Mouse (Mus musculus): ENCODE measurements at regions not wholly inside any gene's neighbourhood (a gene's known extent, or its start where the extent isn't known, plus 50 kb on each side); places are given as distances from the start of the nearest gene placed in this dataset.
A peak's percentile ranks its signal among the peaks of the same experiment; 100 is the strongest.

GRCm38 (mm10) chr9:117873172-117873571 lies 167.1 kb upstream of the Azi2 start:
- H3K9ac ChIP-seq (ENCODE audit: low read length), result peak overlapping the region; percentile 80
- H3K4me2 ChIP-seq (ENCODE audit: low read length), result peak overlapping the region; percentile 91
- H3K27ac ChIP-seq (ENCODE audit: low read depth, low read length), result no peak overlapping the region
- H3K27me3 ChIP-seq (replicated peaks; ENCODE audit: control insufficient read depth, insufficient read depth, low read length), result no peaks in the 10 kb centered on the region
- peak overlapping the region; percentile 64 for H3K4me3 ChIP-seq (ENCODE audit: low read depth, low read length)
- no peak for DNase-seq (ENCODE audit: low spot score)
- H3K36me3 ChIP-seq (ENCODE audit: control insufficient read depth, insufficient read depth, low read length), result no peaks in the 10 kb centered on the region
- 29% methylated on average over 8 of the region's 8 CpGs for WGBS
- no peaks in the 10 kb centered on the region for H3K9me3 ChIP-seq (replicated peaks; ENCODE audit: control insufficient read depth, low read length)
- ATAC-seq, result peak; percentile 6; the same call in 1 of the 2 replicates
- H3K4me1 ChIP-seq (ENCODE audit: control insufficient read depth, insufficient read depth, low read length), result peaks cover 11% of the 10 kb centered on the region

GRCm38 (mm10) chr9:117872387-117873081 lies 167.8 kb upstream of the Azi2 start:
- peak; percentile 78 for DNase-seq (ENCODE audit: low spot score)
- Histone ChIP-seq H3K27me3 (replicated peaks; ENCODE audit: control insufficient read depth, insufficient read depth, low read length) (no peaks in the 10 kb centered on the region), H3K27ac (ENCODE audit: low read depth, low read length) (peak overlapping the region; percentile 66; the same call in 1 of the 2 replicates), H3K4me1 (ENCODE audit: control insufficient read depth, insufficient read depth, low read length) (peaks cover 11% of the 10 kb centered on the region), H3K36me3 (ENCODE audit: control insufficient read depth, insufficient read depth, low read length) (no peaks in the 10 kb centered on the region), H3K4me2 (ENCODE audit: low read length) (peak overlapping the region; percentile 91), H3K9ac (ENCODE audit: low read length) (peak overlapping the region; percentile 80), H3K9me3 (replicated peaks; ENCODE audit: control insufficient read depth, low read length) (no peaks in the 10 kb centered on the region), H3K4me3 (ENCODE audit: low read depth, low read length) (peak overlapping the region; percentile 64)
- WGBS, result 0% methylated on average over 67 of the region's 70 CpGs
- ATAC-seq, result peak; percentile 90

GRCm38 (mm10) chr9:117872021-117872386 lies 168.3 kb upstream of the Azi2 start:
- ATAC-seq (peak; percentile 54), DNase-seq (ENCODE audit: low spot score) (peak; percentile 51)
- WGBS, result 0% methylated on average over 15 of the region's 15 CpGs
- Histone ChIP-seq H3K36me3 (ENCODE audit: control insufficient read depth, insufficient read depth, low read length) (no peaks in the 10 kb centered on the region), H3K4me1 (ENCODE audit: control insufficient read depth, insufficient read depth, low read length) (peaks cover 11% of the 10 kb centered on the region), H3K4me3 (ENCODE audit: low read depth, low read length) (peak overlapping the region; percentile 64), H3K27me3 (replicated peaks; ENCODE audit: control insufficient read depth, insufficient read depth, low read length) (no peaks in the 10 kb centered on the region), H3K4me2 (ENCODE audit: low read length) (peak overlapping the region; percentile 91), H3K27ac (ENCODE audit: low read depth, low read length) (no peak overlapping the region), H3K9ac (ENCODE audit: low read length) (peak overlapping the region; percentile 80), H3K9me3 (replicated peaks; ENCODE audit: control insufficient read depth, low read length) (no peaks in the 10 kb centered on the region)

- 9% methylated on average over 11 of the region's 11 CpGs for WGBS
- Histone ChIP-seq H3K9me3 (replicated peaks; ENCODE audit: control insufficient read depth, low read length) (no peaks in the 10 kb centered on the region), H3K4me1 (ENCODE audit: control insufficient read depth, insufficient read depth, low read length) (peaks cover 11% of the 10 kb centered on the region), H3K4me3 (ENCODE audit: low read depth, low read length) (peak overlapping the region; percentile 64; the same call in 1 of the 2 replicates), H3K9ac (ENCODE audit: low read length) (0 out of 2 replicates have a peak overlapping the region, but pooled peaks have one; percentile 1), H3K4me2 (ENCODE audit: low read length) (peak overlapping the region; percentile 91), H3K27me3 (replicated peaks; ENCODE audit: control insufficient read depth, insufficient read depth, low read length) (no peaks in the 10 kb centered on the region), H3K36me3 (ENCODE audit: control insufficient read depth, insufficient read depth, low read length) (no peaks in the 10 kb centered on the region), H3K27ac (ENCODE audit: low read depth, low read length) (no peak overlapping the region)
- DNase-seq (ENCODE audit: low spot score) (peak; percentile 71), ATAC-seq (peak; percentile 33)
Observed at GRCm38 (mm10) chr9:117870616-117871015, 169.7 kb upstream of the Azi2 start.

GRCm38 (mm10) chr9:117863944-117864343 lies 176.4 kb upstream of the Azi2 start:
- ATAC-seq (no peak), DNase-seq (ENCODE audit: low spot score) (no peak)
- H3K4me3 ChIP-seq (ENCODE audit: low read depth, low read length), result no peak overlapping the region
- H3K27me3 ChIP-seq (replicated peaks; ENCODE audit: control insufficient read depth, insufficient read depth, low read length), result no peaks in the 10 kb centered on the region
- no peaks in the 10 kb centered on the region for H3K36me3 ChIP-seq (ENCODE audit: control insufficient read depth, insufficient read depth, low read length)
- WGBS, result 94% methylated on average over 3 of the region's 3 CpGs
- no peak overlapping the region for H3K27ac ChIP-seq (ENCODE audit: low read depth, low read length)
- H3K9ac ChIP-seq (ENCODE audit: low read length), result no peak overlapping the region
- no peaks in the 10 kb centered on the region for H3K4me1 ChIP-seq (ENCODE audit: control insufficient read depth, insufficient read depth, low read length)
- H3K4me2 ChIP-seq (ENCODE audit: low read length), result no peak overlapping the region
- no peaks in the 10 kb centered on the region for H3K9me3 ChIP-seq (replicated peaks; ENCODE audit: control insufficient read depth, low read length)

GRCm38 (mm10) chr9:117863318-117863717 lies 177.0 kb upstream of the Azi2 start:
- ATAC-seq (no peak), DNase-seq (ENCODE audit: low spot score) (no peak)
- Histone ChIP-seq H3K4me3 (ENCODE audit: low read depth, low read length) (no peak overlapping the region), H3K4me1 (ENCODE audit: control insufficient read depth, insufficient read depth, low read length) (no peaks in the 10 kb centered on the region), H3K36me3 (ENCODE audit: control insufficient read depth, insufficient read depth, low read length) (no peaks in the 10 kb centered on the region), H3K27me3 (replicated peaks; ENCODE audit: control insufficient read depth, insufficient read depth, low read length) (no peaks in the 10 kb centered on the region), H3K9me3 (replicated peaks; ENCODE audit: control insufficient read depth, low read length) (no peaks in the 10 kb centered on the region), H3K9ac (ENCODE audit: low read length) (no peak overlapping the region), H3K27ac (ENCODE audit: low read depth, low read length) (no peak overlapping the region), H3K4me2 (ENCODE audit: low read length) (no peak overlapping the region)
- WGBS, result 86% methylated on average over 6 of the region's 6 CpGs

GRCm38 (mm10) chr9:117859580-117860045 lies 180.7 kb upstream of the Azi2 start:
- no peak for DNase-seq (ENCODE audit: low spot score)
- no peaks in the 10 kb centered on the region for H3K4me1 ChIP-seq (ENCODE audit: control insufficient read depth, insufficient read depth, low read length)
- no peak for ATAC-seq
- H3K9me3 ChIP-seq (replicated peaks; ENCODE audit: control insufficient read depth, low read length), result no peaks in the 10 kb centered on the region
- WGBS, result 80% methylated on average over 16 of the region's 16 CpGs
- no peaks in the 10 kb centered on the region for H3K36me3 ChIP-seq (ENCODE audit: control insufficient read depth, insufficient read depth, low read length)
- no peak overlapping the region for H3K4me3 ChIP-seq (ENCODE audit: low read depth, low read length)
- H3K27me3 ChIP-seq (replicated peaks; ENCODE audit: control insufficient read depth, insufficient read depth, low read length), result no peaks in the 10 kb centered on the region
- no peak overlapping the region for H3K9ac ChIP-seq (ENCODE audit: low read length)
- no peak overlapping the region for H3K27ac ChIP-seq (ENCODE audit: low read depth, low read length)
- no peak overlapping the region for H3K4me2 ChIP-seq (ENCODE audit: low read length)

- 55% methylated on average over 4 of the region's 4 CpGs for WGBS
- H3K9me3 ChIP-seq (replicated peaks; ENCODE audit: control insufficient read depth, low read length), result no peaks in the 10 kb centered on the region
- H3K4me1 ChIP-seq (ENCODE audit: control insufficient read depth, insufficient read depth, low read length), result no peaks in the 10 kb centered on the region
- H3K4me2 ChIP-seq (ENCODE audit: low read length), result no peak overlapping the region
- H3K36me3 ChIP-seq (ENCODE audit: control insufficient read depth, insufficient read depth, low read length), result no peaks in the 10 kb centered on the region
- DNase-seq (ENCODE audit: low spot score) (no peak), ATAC-seq (no peak)
- H3K4me3 ChIP-seq (ENCODE audit: low read depth, low read length), result no peak overlapping the region
- no peak overlapping the region for H3K27ac ChIP-seq (ENCODE audit: low read depth, low read length)
- H3K27me3 ChIP-seq (replicated peaks; ENCODE audit: control insufficient read depth, insufficient read depth, low read length), result no peaks in the 10 kb centered on the region
- H3K9ac ChIP-seq (ENCODE audit: low read length), result no peak overlapping the region
Observed at GRCm38 (mm10) chr9:117843531-117843930, 196.8 kb upstream of the Azi2 start.

GRCm38 (mm10) chr9:117836696-117837380 lies 203.5 kb upstream of the Azi2 start:
- peak overlapping the region; percentile 28; the same call in 1 of the 2 replicates for H3K4me2 ChIP-seq (ENCODE audit: low read length)
- peak; percentile 55; the same call in 1 of the 2 replicates for ATAC-seq
- peak; percentile 47 for DNase-seq (ENCODE audit: low spot score)

More at GRCm38 (mm10) chr9:117836696-117837380, 203.5 kb upstream of the Azi2 start:
- no peak overlapping the region for H3K4me3 ChIP-seq (ENCODE audit: low read depth, low read length)
- no peaks in the 10 kb centered on the region for H3K9me3 ChIP-seq (replicated peaks; ENCODE audit: control insufficient read depth, low read length)
- H3K9ac ChIP-seq (ENCODE audit: low read length), result no peak overlapping the region
- WGBS, result 28% methylated on average over 12 of the region's 12 CpGs
- no peak overlapping the region for H3K27ac ChIP-seq (ENCODE audit: low read depth, low read length)
- 0 out of 2 replicates have a peak, but pooled peaks cover 3% of the 10 kb centered on the region for H3K4me1 ChIP-seq (ENCODE audit: control insufficient read depth, insufficient read depth, low read length)
- no peaks in the 10 kb centered on the region for H3K36me3 ChIP-seq (ENCODE audit: control insufficient read depth, insufficient read depth, low read length)
- H3K27me3 ChIP-seq (replicated peaks; ENCODE audit: control insufficient read depth, insufficient read depth, low read length), result no peaks in the 10 kb centered on the region

All from forebrain, embryonic 14.5 days (tissue).